Mouse (Mus musculus) C2C12 (cell line): ENCODE measurements around the gene Unc93b1. TPM values are rescaled to one million over a fixed set of nuclear protein-coding genes. Genes with fewer than 3 reads are reported as not detected.
A peak's percentile ranks its signal among the peaks of the same experiment; 100 is the strongest.

Experiments
- H3K27me3 ChIP-seq: one replicate; pipeline ENCODE4 v1.6.1; 2011; ENCODE audit not compliant: control insufficient read depth, insufficient read depth, insufficient read length
- H3K36me3 ChIP-seq: one replicate; pipeline ENCODE4 v1.6.1; 2011; ENCODE audit not compliant: control insufficient read depth, insufficient read depth
- H3K4me3 ChIP-seq: one replicate; pipeline ENCODE4 v1.5.1; 2011; ENCODE audit warnings: mild to moderate bottlenecking, control low read depth; ENCODE audit not compliant: poor library complexity, insufficient read depth, severe bottlenecking
- H3K79me2 ChIP-seq: one replicate; pipeline ENCODE4 v1.6.1; 2011; ENCODE audit not compliant: control insufficient read depth, insufficient read depth
- H3K79me3 ChIP-seq: one replicate; pipeline ENCODE4 v1.6.1; 2011; ENCODE audit warnings: low read depth, control low read depth
- H3ac ChIP-seq: one replicate; pipeline ENCODE3; 2011; ENCODE audit warnings: low read depth; ENCODE audit not compliant: control insufficient read depth, insufficient read length
- CEBPB ChIP-seq: IDR thresholded peaks from one replicate; pipeline ENCODE4 v1.6.1; 2011; ENCODE audit warnings: low read depth, mild to moderate bottlenecking, control low read depth, moderate library complexity
- CTCF ChIP-seq: IDR thresholded peaks from one replicate; pipeline ENCODE4 v1.5.1; 2011; ENCODE audit not compliant: control insufficient read depth, insufficient read depth, insufficient read length
- FOSL1 ChIP-seq: IDR thresholded peaks from one replicate; pipeline ENCODE4 v1.8.0; 2011; ENCODE audit warnings: mild to moderate bottlenecking, low read length; ENCODE audit not compliant: poor library complexity, insufficient read depth, severe bottlenecking
- MAX ChIP-seq: IDR thresholded peaks from one replicate; pipeline ENCODE4 v1.6.1; 2011; ENCODE audit warnings: mild to moderate bottlenecking, control low read depth
- MYOD1 ChIP-seq: IDR thresholded peaks from one replicate; pipeline ENCODE4 v1.6.1; 2011; ENCODE audit warnings: low read depth; ENCODE audit not compliant: control insufficient read depth, insufficient read length
- MYOG ChIP-seq: IDR thresholded peaks from one replicate; pipeline ENCODE4 v1.6.1; 2011; ENCODE audit not compliant: control insufficient read depth, insufficient read length; ENCODE audit errors: extremely low read depth
- USF1 ChIP-seq: IDR thresholded peaks from one replicate; pipeline ENCODE4 v1.6.1; 2011; ENCODE audit warnings: low read depth, mild to moderate bottlenecking, control low read depth, moderate library complexity
- polyA plus RNA-seq: library from polyadenylated mRNA; unstranded; fragments of >200 nt; fragmentation: generic; extraction: Trizol; gene quantifications from one replicate; pipeline ENCODE4 v1.2.1, GENCODE M21; 2012; ENCODE audit warnings: missing spikeins

The Unc93b1 gene
- polyA plus RNA-seq, 1 experiment = 0.29 TPM

GRCm38 (mm10) chr19:3930262-3931057, 4.5 kb upstream of the Unc93b1 start:
- Histone ChIP-seq H3K27me3 (no peaks in the 10 kb centered on the region), H3K4me3 (no peak overlapping the region)
- TF ChIP-seq CEBPB = no peak
- no peak for TF ChIP-seq CTCF
- no peak for TF ChIP-seq MAX
- TF ChIP-seq USF1 = no peak
- no peak for TF ChIP-seq MYOD1
- TF ChIP-seq FOSL1 = no peak
- TF ChIP-seq MYOG = no peak

GRCm38 (mm10) chr19:3931716-3932115, 3.3 kb upstream of the Unc93b1 start:
- Histone ChIP-seq H3ac (no peak overlapping the region), H3K79me3 (no peaks in the 10 kb centered on the region), H3K27me3 (no peaks in the 10 kb centered on the region), H3K79me2 (no peaks in the 10 kb centered on the region), H3K4me3 (no peak overlapping the region), H3K36me3 (no peaks in the 10 kb centered on the region)
- TF ChIP-seq MYOG = no peak
- TF ChIP-seq CEBPB = no peak
- TF ChIP-seq MYOD1 = no peak
- no peak for TF ChIP-seq CTCF
- no peak for TF ChIP-seq FOSL1
- no peak for TF ChIP-seq USF1
- no peak for TF ChIP-seq MAX

More at GRCm38 (mm10) chr19:3930262-3931057, 4.5 kb upstream of the Unc93b1 start:
- Histone ChIP-seq H3ac (no peak overlapping the region), H3K79me3 (no peaks in the 10 kb centered on the region), H3K36me3 (no peaks in the 10 kb centered on the region), H3K79me2 (no peaks in the 10 kb centered on the region)

- Histone ChIP-seq H3K79me2 (no peaks in the 10 kb centered on the region), H3K79me3 (no peaks in the 10 kb centered on the region), H3K36me3 (no peaks in the 10 kb centered on the region), H3K4me3 (peak overlapping the region; percentile 0), H3ac (no peak overlapping the region), H3K27me3 (no peaks in the 10 kb centered on the region)
- TF ChIP-seq USF1 (no peak), CEBPB (no peak), MAX (no peak), CTCF (no peak), FOSL1 (no peak), MYOD1 (no peak), MYOG (no peak)
Measured at GRCm38 (mm10) chr19:3935896-3936850, 1.2 kb downstream of the Unc93b1 start.

- Histone ChIP-seq H3K79me2 (no peaks in the 10 kb centered on the region), H3K27me3 (no peaks in the 10 kb centered on the region), H3ac (no peak overlapping the region), H3K79me3 (no peaks in the 10 kb centered on the region), H3K36me3 (no peaks in the 10 kb centered on the region), H3K4me3 (no peak overlapping the region)
- TF ChIP-seq CEBPB = no peak
- no peak for TF ChIP-seq FOSL1
- TF ChIP-seq MYOD1 = no peak
- no peak for TF ChIP-seq MYOG
- TF ChIP-seq MAX = no peak
- no peak for TF ChIP-seq CTCF
- TF ChIP-seq USF1 = no peak
Measured at GRCm38 (mm10) chr19:3942315-3942714, 7.3 kb downstream of the Unc93b1 start.

- Histone ChIP-seq H3K4me3 (no peak overlapping the region), H3K27me3 (no peaks in the 10 kb centered on the region)
- TF ChIP-seq MYOG (no peak), USF1 (no peak), CTCF (no peak), MAX (no peak), MYOD1 (no peak), FOSL1 (no peak), CEBPB (no peak)
Measured at GRCm38 (mm10) chr19:3942986-3943735, 8.2 kb downstream of the Unc93b1 start.

More at GRCm38 (mm10) chr19:3942986-3943735, 8.2 kb downstream of the Unc93b1 start:
- Histone ChIP-seq H3K79me2 (no peaks in the 10 kb centered on the region), H3ac (no peak overlapping the region), H3K36me3 (no peaks in the 10 kb centered on the region), H3K79me3 (no peaks in the 10 kb centered on the region)
